Comparison of ENCODE assay signal across 10 mouse cellular contexts in the genomic region with DNA sequence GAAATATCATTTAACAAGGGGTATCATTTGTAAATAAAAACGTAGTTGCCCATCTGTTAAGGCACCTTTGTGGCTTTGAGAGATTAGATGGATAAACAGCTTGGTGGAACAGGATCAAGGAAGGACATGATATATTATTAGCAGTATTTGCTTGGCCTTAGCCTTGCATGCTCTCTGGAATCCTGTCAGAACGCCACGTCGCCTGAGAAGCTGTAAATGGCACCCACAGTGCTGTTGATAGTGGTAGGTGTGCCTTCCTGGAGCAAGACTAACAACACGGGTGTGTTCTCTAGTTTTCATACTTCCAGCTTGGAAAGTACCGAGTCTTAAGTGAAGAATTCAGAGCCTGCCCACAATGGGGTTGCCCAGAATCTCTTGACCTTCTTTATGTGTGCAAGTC. TPM values are rescaled to one million over a fixed set of nuclear protein-coding genes. Genes with fewer than 3 reads are reported as not detected.
DNase-seq lines count a peak whose midpoint lies in the region; ATAC-seq and TF ChIP-seq lines count a peak whose summit lies in the region.
"Had no signal": no experiment of that assay in that cellular context is flagged by ENCODE, and none has a peak within 500 bp of the region (broad histone marks: within the 10 kb centered on the region; RNA-seq: fewer than 3 reads in every experiment).

No protein-coding gene starts in this region.

- H3K9ac ChIP-seq in hindbrain, postnatal 0 days (replicated peaks; ENCODE audit: low read length) = no peak overlapping the region
- no peak overlapping the region for H3K9ac ChIP-seq in midbrain, embryonic 14.5 days (replicated peaks; ENCODE audit: low read length)

- no peak for ATAC-seq in hindbrain, postnatal 0 days
- no peak for ATAC-seq in midbrain, embryonic 14.5 days (ENCODE audit: low FRiP score, low TSS enrichment)

- intact Hi-C loops in gastrocnemius, adult 2 months (cut with DNase I) = loop anchor here (2.0 kb wide), 1 partner anchor 39 kb away; a partner anchor contains a TSS

- peak overlapping the region; percentile 99; the same call in 1 of the 2 replicates for H3K4me3 ChIP-seq in gastrocnemius, adult 2 months
- H3K4me3 ChIP-seq in hindbrain, postnatal 0 days (ENCODE audit: low read length) = no peak overlapping the region
- no peak overlapping the region for H3K4me3 ChIP-seq in midbrain, embryonic 14.5 days (replicated peaks; ENCODE audit: low read depth, low read length)

- no peaks in the 10 kb centered on the region for H3K9me3 ChIP-seq in hindbrain, postnatal 0 days (ENCODE audit: low read length)
- no peaks in the 10 kb centered on the region for H3K9me3 ChIP-seq in midbrain, embryonic 14.5 days (ENCODE audit: control insufficient read depth, low read length)

- no peak for TF ChIP-seq CTCF in gastrocnemius, adult 2 months (IDR thresholded peaks at IDR 0.05)
- TF ChIP-seq CTCF in hindbrain, postnatal 0 days (IDR thresholded peaks at IDR 0.05; ENCODE audit: low read depth) = no peak

- H3K4me2 ChIP-seq in hindbrain, postnatal 0 days (ENCODE audit: low read depth, low read length) = peak overlapping the region; percentile 64; the same call in 1 of the 2 replicates
- peak overlapping the region; percentile 81 for H3K4me2 ChIP-seq in midbrain, embryonic 14.5 days (ENCODE audit: low read length)

- H3K36me3 ChIP-seq in hindbrain, postnatal 0 days (ENCODE audit: insufficient read depth, low read length) = no peaks in the 10 kb centered on the region
- no peaks in the 10 kb centered on the region for H3K36me3 ChIP-seq in midbrain, embryonic 14.5 days (ENCODE audit: control insufficient read depth, insufficient read depth, low read length)

- no peaks in the 10 kb centered on the region for H3K27me3 ChIP-seq in hindbrain, postnatal 0 days (ENCODE audit: insufficient read depth, low read length)
- no peaks in the 10 kb centered on the region for H3K27me3 ChIP-seq in midbrain, embryonic 14.5 days (ENCODE audit: control insufficient read depth, insufficient read depth, low read length)

- WGBS in hindbrain, postnatal 0 days = 63% methylated on average over 6 of the region's 6 CpGs
- 59% methylated on average over 6 of the region's 6 CpGs for WGBS in midbrain, embryonic 14.5 days

- peaks cover 3% of the 10 kb centered on the region; the same call in 1 of the 2 replicates for H3K4me1 ChIP-seq in hindbrain, postnatal 0 days (ENCODE audit: insufficient read depth, low read length)
- peaks cover 10% of the 10 kb centered on the region; the same call in 1 of the 2 replicates for H3K4me1 ChIP-seq in midbrain, embryonic 14.5 days (ENCODE audit: control insufficient read depth, insufficient read depth, low read length)

- H3K27ac ChIP-seq in gastrocnemius, adult 2 months = peak overlapping the region; percentile 99
- no peak overlapping the region for H3K27ac ChIP-seq in hindbrain, postnatal 0 days
- H3K27ac ChIP-seq in midbrain, embryonic 14.5 days (replicated peaks; ENCODE audit: low read depth, low read length) = no peak overlapping the region

- DNase-seq in gastrocnemius, adult 2 months = peak; percentile 31
- DNase-seq in gastrocnemius, postnatal 25 days = no peak
- peak; percentile 22 for DNase-seq in c-Kit-positive CD71-positive TER-119-negative erythroid progenitor cells, embryonic 14.5 days (ENCODE audit: low read depth)
- DNase-seq in hindbrain, postnatal 0 days (ENCODE audit: low spot score) = no peak
- peak; percentile 18 for DNase-seq in midbrain, embryonic 14.5 days
- no peak for DNase-seq in kidney, postnatal 14 days
- no peak for DNase-seq in layer of hippocampus, adult 9-11 months
- DNase-seq in gastrocnemius, postnatal 10 days = no peak
- DNase-seq: lung, postnatal 10 days had no signal

RNA-seq across cellular contexts. Expression of a gene that starts 1.1 kb away (rescaled TPM):
- total RNA-seq in gastrocnemius, adult 2 months (2021) = 10 to 100 TPM; 46.9 to 47.8 TPM
- 10 to 100 TPM; 42.7 to 49.5 TPM for total RNA-seq in gastrocnemius, postnatal 25 days (2021)
- 38.1 and 46.7 TPM in 2 replicates for total RNA-seq in hindbrain, postnatal 0 days (2014; rRNA removed)
- polyA plus RNA-seq in hindbrain, postnatal 0 days (2015; fragmentation: Nextera tagmentation; extraction: Ambion mirVana) = 52.6 and 54.7 TPM in 2 replicates
- polyA plus RNA-seq in midbrain, embryonic 14.5 days (2014; fragmentation: Nextera tagmentation; extraction: Ambion mirVana) = 49.2 and 67.5 TPM in 2 replicates
- 10 to 100 TPM; 32.5 to 34.6 TPM for total RNA-seq in gastrocnemius, postnatal 10 days (2021)

RNA-seq across cellular contexts. Expression of a gene that starts 39.3 kb away (rescaled TPM):
- total RNA-seq in gastrocnemius, adult 2 months (2021) = 10 to 100 TPM; 12.6 to 15.5 TPM
- 10 to 100 TPM; 11.1 to 12.3 TPM for total RNA-seq in gastrocnemius, postnatal 25 days (2021)
- 45.1 and 45.6 TPM in 2 replicates for total RNA-seq in hindbrain, postnatal 0 days (2014; rRNA removed)
- 7.0 and 8.0 TPM in 2 replicates for polyA plus RNA-seq in hindbrain, postnatal 0 days (2015; fragmentation: Nextera tagmentation; extraction: Ambion mirVana)
- 11.7 and 12.8 TPM in 2 replicates for polyA plus RNA-seq in midbrain, embryonic 14.5 days (2014; fragmentation: Nextera tagmentation; extraction: Ambion mirVana)
- 10 to 100 TPM; 12.2 to 13.4 TPM for total RNA-seq in gastrocnemius, postnatal 10 days (2021)

RNA-seq across cellular contexts. Expression of a gene that starts 56.7 kb away (rescaled TPM):
- not detected for total RNA-seq in gastrocnemius, adult 2 months (2021)
- total RNA-seq in gastrocnemius, postnatal 25 days (2021) = not detected
- not detected in 2 replicates for total RNA-seq in hindbrain, postnatal 0 days (2014; rRNA removed)
- not detected in 2 replicates for polyA plus RNA-seq in hindbrain, postnatal 0 days (2015; fragmentation: Nextera tagmentation; extraction: Ambion mirVana)
- polyA plus RNA-seq in midbrain, embryonic 14.5 days (2014; fragmentation: Nextera tagmentation; extraction: Ambion mirVana) = not detected in 2 replicates
- not detected for total RNA-seq in gastrocnemius, postnatal 10 days (2021)
- total RNA-seq: heart, postnatal 14 days had no signal

Comparison
In these comparisons a context has a peak if more than half of its experiments do, and no peak if none do; other contexts are left out.
1. DNase-seq: peak in gastrocnemius, adult 2 months (single experiment), c-Kit-positive CD71-positive TER-119-negative erythroid progenitor cells, embryonic 14.5 days (single experiment) and midbrain, embryonic 14.5 days (single experiment); none in gastrocnemius, postnatal 25 days (single experiment), hindbrain, postnatal 0 days (single experiment), kidney, postnatal 14 days (single experiment), layer of hippocampus, adult 9-11 months (single experiment) and gastrocnemius, postnatal 10 days (single experiment).